Mouse (Mus musculus): Measurements from ENCODE around the gene Pram1. TPM values are rescaled to one million over a fixed set of nuclear protein-coding genes. Genes with fewer than 3 reads are reported as not detected.
"Not testable (repeated sequence)": the region's sequence is repeated elsewhere in the genome, so short reads cannot be mapped to it uniquely, and the experiment has no call there.

The Pram1 gene
- total RNA-seq (2021), result under 1 TPM; 0.26 to 0.34 TPM
- long read RNA-seq, experiment 1, partial matches to known transcripts, result 0 of 2 reads
- long read RNA-seq, experiment 1, other reads (novel, unspliced or antisense), result 2 of 2 reads
- long read RNA-seq, experiment 2, result 0 reads

DNA sequence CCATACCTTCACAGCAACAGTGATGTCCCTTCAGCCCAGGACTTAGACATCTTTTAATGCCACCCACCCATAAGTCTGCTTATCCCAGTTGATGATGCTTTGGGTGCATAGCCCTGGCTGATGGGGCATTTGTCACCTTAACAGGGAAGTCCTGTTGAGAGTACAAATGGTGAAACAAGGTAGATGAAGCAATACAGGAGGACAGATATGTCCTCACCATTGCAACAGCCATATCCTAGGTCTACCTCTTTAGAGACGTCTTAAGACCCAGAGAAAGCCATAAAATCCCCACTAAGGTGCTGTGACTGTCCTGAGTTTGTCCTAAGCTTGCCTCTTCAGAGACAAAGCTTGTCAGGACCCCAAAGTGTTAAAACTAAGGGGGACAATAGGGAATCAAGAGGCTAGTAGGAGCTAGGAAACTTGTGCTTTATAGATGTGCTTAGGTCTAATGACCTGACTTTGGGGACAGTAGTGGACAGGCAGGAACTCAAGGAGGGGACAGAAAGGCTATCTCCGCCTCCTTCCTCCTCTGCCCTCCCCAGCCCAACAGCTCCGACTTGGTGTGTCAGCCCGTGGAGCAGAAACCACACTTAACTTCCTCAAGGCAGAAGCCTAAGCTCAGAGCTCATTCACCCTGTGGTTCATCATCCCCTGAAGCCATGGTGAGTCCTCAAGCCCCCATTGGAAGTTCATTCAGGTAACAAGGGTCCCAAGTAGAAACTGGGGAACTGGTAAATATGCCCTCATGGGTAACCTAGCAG is at the start of gene Pram1:
Gene Pram1, plus strand, starts transcription at position 541 of the 761 bp plus-strand sequence.
- DNase-seq (ENCODE audit: extremely low spot score in 1 of 2, low spot score in 2 of 2), result no peak
- intact Hi-C loops (cut with DNase I), result no loop called here
- TF ChIP-seq CTCF (IDR thresholded peaks at IDR 0.05), result no peak
- H3K4me3 ChIP-seq, result no peak within 1 kb of the TSS
- no peak within 1 kb of the TSS; the same call in 1 of the 2 replicates for H3K27ac ChIP-seq

DNA sequence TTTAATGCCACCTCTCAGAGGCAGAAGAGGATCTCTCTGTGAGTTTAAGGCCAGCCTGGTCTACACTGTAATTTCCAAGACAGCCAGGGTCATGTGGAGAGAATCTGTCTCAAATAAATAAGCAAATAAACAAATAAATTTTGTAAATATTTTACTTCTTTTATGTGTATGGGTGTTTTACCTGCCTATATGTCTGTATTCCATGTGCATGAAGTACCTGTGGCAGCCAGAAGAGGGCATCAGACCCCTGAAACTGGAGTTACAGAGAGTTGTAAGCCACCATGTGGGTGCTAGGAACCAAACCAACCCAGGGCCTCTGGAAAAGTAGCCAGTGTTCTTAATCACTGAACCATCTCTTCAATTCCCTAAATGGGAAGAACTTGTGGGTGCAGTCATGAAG is 40.6 kb upstream of the Pram1 start:
- no peak for DNase-seq (ENCODE audit: extremely low spot score in 1 of 2, low spot score in 2 of 2)
- Histone ChIP-seq H3K4me3 (no peak overlapping the region), H3K27ac (no peak overlapping the region)
- intact Hi-C loops (cut with DNase I), result no loop called here
- no peak; the same call in 1 of the 2 replicates for TF ChIP-seq CTCF (IDR thresholded peaks at IDR 0.05)

DNA sequence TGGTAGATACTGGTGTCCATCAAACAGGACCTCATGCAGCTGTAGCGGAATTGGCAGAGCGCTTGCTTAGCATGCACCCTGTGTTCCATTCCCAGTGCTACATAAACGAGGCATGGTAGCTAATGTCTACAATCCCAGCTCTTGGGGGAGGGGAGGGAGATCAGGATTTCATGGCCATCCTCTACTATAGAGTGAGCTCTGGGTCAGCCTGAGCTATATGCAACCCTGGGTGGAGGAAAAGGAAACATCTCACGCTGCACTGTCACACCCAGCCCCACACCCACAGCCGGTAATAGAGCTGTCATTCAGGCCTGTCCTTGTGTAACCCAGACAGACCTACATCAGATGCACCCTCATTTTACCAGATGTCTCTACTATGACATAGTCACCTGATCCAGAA is 39.4 kb upstream of the Pram1 start:
- no peak for TF ChIP-seq CTCF (IDR thresholded peaks at IDR 0.05)
- no peak for DNase-seq (ENCODE audit: extremely low spot score in 1 of 2, low spot score in 2 of 2)
- intact Hi-C loops (cut with DNase I), result no loop called here
- no peak overlapping the region for H3K4me3 ChIP-seq
- H3K27ac ChIP-seq, result no peak overlapping the region

DNA sequence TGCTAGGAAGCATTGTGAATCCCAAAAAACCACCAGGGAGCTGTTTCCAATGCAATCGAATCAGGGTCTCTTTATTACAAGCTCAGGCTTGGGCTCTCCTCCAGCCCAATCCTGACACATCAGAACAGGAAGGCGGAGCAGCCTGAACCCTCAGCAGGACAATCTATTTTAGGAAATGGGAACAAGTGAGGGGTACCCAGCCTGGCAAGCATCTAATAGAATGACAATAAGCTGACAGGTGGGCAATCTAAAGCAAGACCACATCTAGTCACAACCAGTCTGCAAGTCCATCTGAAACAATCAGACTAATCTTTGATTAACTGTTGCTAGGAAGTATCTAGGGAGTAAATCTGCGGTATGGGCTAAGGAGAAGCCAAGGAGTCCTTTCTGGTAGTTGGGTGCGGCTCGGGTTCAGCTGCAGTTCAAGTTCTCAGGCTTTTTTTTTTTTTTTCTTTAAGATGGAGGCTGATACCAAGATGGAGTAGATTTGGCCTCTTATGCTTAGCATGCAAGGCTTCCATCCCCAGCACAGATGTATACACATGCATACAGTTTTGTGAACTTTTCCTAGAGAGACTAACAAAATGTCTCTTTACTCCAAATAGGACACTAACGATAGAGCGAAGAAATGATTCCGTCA is 37.9 kb upstream of the Pram1 start:
- no peak for DNase-seq (ENCODE audit: extremely low spot score in 1 of 2, low spot score in 2 of 2)
- TF ChIP-seq CTCF (IDR thresholded peaks at IDR 0.05), result no peak

DNA sequence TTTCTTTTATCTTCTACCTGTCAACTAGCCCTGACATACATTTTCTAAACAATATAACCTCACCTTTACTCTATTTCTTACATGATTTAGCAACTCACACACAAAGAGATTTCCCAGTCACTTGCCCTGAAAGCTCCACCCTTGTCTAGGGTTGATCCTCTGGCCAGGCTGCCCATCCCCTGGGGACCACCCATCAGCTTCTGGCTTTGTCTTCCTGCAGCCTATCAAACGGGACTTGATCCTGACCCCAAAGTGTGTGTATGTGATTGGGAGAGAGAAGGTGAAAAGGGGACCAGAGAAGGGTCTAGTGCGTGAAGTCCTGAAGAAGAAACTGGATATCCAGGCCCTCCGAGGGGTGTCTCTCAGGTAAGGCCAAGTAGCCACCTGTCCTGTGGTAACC is 37.0 kb upstream of the Pram1 start:
- TF ChIP-seq CTCF (IDR thresholded peaks at IDR 0.05), result no peak
- intact Hi-C loops (cut with DNase I), result no loop called here
- DNase-seq (ENCODE audit: extremely low spot score in 1 of 2, low spot score in 2 of 2), result no peak
- Histone ChIP-seq H3K4me3 (no peak overlapping the region), H3K27ac (no peak overlapping the region)

More for the DNA sequence above, 37.9 kb upstream of the Pram1 start:
- H3K4me3 ChIP-seq, result no peak overlapping the region
- intact Hi-C loops (cut with DNase I), result no loop called here
- H3K27ac ChIP-seq, result no peak overlapping the region

DNA sequence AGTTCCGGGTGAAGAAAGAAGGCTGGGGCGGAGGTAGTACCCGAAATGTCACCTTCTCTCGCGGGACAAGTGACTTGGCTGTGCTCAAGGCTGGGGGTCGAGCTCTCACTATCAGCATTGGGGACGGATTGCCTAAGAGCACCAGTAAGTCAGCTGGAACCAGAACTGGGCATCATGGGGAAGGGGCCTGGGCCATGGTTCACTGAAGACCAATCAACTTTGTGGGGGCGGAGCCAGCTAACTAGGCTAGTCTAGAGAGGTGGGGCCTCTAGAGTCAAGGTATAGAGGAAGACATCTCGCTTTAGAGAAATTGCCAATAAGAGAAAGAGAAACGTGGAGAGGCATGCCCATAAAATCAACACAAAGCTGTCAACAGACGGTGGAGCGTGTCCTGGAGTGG is 35.9 kb upstream of the Pram1 start:
- no peak for DNase-seq (ENCODE audit: extremely low spot score in 1 of 2, low spot score in 2 of 2)
- Histone ChIP-seq H3K27ac (no peak overlapping the region), H3K4me3 (no peak overlapping the region)
- intact Hi-C loops (cut with DNase I), result no loop called here
- TF ChIP-seq CTCF (IDR thresholded peaks at IDR 0.05), result no peak

DNA sequence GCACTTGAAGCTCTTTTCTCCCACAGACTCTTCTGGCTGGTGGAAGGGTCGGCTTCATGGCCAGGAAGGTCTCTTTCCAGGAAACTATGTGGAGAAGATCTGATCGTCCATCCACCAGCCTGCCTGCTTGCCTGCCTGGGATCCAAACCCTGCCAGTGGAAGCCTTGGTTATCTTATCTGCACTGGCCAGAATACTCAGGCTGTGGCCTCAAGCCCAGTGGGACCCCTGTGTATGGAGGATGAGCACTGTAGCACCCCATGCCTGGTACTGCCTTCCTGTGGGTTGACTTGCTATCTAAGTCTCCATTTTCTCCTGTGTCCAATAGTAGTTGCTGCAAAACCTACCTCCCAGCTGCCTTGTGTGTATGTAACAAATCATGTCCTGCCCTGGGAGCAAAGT is 30.6 kb upstream of the Pram1 start:
- no peak for TF ChIP-seq CTCF (IDR thresholded peaks at IDR 0.05)
- DNase-seq (ENCODE audit: extremely low spot score in 1 of 2, low spot score in 2 of 2), result no peak
- intact Hi-C loops (cut with DNase I), result no loop called here
- Histone ChIP-seq H3K4me3 (no peak overlapping the region), H3K27ac (no peak overlapping the region)

DNA sequence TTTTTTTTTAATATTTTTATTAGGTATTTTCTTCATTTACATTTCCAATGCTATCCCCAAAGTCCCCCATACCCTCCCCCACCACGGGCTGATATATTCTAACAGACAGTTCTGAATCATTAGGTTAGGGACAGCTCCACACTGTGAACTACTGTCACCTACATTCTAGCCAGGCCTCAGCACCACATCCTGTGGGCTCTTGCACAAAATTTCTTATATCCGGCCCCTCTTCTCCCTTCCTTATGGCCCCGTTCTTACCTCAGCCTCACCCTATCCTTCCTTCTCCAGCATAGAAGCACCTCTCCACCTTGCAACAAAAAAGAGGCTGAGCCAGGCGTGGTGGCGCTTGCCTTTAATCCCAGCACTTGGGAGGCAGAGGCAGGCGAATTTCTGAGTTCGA is 27.3 kb upstream of the Pram1 start:
- no peak overlapping the region for H3K27ac ChIP-seq
- intact Hi-C loops (cut with DNase I), result no loop called here
- no peak overlapping the region for H3K4me3 ChIP-seq
- DNase-seq (ENCODE audit: extremely low spot score in 1 of 2, low spot score in 2 of 2), result no peak
- TF ChIP-seq CTCF (IDR thresholded peaks at IDR 0.05), result no peak

DNA sequence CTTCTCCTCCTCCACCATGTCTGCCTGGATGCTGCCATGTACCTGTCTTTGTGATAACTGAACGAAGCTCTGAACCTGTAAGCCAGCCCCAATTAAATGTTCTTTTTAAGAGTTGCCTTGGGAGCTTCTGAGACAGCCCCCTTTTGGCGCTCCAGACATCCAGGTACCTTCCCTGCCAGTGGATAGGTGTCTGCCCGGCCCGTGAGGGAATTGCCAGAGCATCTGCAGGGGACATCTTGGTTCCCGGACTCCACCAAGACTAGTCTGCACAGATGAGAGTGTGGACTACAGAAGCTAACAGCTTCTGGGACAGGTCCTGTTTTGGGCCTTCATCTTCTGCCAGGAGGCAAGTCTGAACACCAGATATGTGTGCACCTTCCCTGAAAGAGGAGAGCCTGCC is 24.1 kb upstream of the Pram1 start:
- H3K4me3 ChIP-seq; intact Hi-C loops (cut with DNase I); H3K27ac ChIP-seq; DNase-seq (ENCODE audit: extremely low spot score in 1 of 2, low spot score in 2 of 2): not testable (repeated sequence)

DNA sequence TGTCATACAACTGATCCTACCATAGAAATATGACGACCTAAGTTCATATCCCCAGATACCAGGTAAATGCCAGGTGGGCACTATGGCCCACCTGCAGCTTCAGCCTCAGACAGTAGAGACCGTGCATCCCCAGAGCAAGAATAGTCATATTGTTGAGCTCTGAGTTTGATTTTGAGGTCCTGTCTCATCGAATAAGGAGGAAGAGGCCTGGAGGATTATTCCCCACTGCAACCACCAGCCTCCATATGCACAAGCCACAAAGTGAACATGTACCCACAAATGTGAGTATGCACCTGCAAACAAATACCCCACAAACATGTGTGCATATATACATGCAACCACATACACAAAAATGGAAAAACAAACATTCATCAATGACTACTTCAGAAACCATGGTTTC is 10.6 kb upstream of the Pram1 start:
- intact Hi-C loops (cut with DNase I), result loop anchor here (5.0 kb wide), 1 partner anchor 185 kb away; no protein-coding TSS in a partner anchor
- DNase-seq (ENCODE audit: extremely low spot score in 1 of 2, low spot score in 2 of 2), result no peak
- TF ChIP-seq CTCF (IDR thresholded peaks at IDR 0.05), result no peak
- no peak overlapping the region for H3K27ac ChIP-seq
- no peak overlapping the region for H3K4me3 ChIP-seq

DNA sequence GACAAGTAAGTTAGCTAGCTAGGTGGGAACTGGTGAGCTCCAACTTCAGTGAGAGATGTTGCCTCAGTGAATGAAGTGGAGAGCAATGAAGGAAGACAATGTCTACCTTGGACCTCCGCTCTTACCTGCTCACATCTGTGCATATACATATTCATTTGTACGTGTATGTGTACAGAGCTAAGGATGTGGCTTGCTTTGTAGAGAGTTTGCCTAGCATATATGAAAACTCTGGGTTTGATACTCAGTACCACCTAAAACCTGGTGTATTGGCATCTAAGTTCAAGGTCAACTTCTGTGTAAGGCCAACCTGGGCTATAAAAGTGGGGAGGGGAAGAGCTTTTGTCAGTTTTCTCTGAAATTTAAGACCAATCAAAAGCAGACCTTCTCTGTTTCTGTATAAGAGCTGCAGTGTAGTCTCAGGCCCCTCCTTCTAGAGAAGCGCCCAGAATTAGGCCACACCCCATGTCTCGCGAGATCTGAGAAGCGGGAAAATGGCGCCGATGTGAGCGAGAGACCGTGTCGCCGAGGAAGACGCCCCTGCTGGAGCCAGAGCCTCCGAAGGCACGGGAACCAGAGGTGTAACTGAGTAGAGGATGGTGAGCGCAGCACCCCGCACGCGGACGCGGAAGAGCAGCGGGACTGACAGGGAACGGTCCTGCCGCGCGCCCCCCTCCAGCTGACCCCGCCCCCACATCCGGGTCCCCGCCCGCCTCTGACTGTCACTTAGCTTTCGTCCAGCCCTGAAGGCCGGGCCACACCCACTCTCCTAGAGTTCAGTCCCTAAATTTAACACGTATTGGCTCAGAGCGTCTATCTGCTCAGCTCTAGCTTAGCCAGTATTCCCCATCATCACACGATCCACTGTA is 9.0 kb upstream of the Pram1 start, which contains the start of gene Zfp414:
Gene Zfp414, plus strand, starts transcription at position 470 of the 866 bp plus-strand sequence.
- intact Hi-C loops (cut with DNase I), result loop anchor here (5.0 kb wide), 1 partner anchor 187 kb away; no protein-coding TSS in a partner anchor

More for the DNA sequence above, 9.0 kb upstream of the Pram1 start, which contains the start of gene Zfp414:
- peak within 1 kb of the TSS; percentile 99 for H3K27ac ChIP-seq
- DNase-seq (ENCODE audit: extremely low spot score in 1 of 2, low spot score in 2 of 2), result peak; percentile 87 to 89
- peak within 1 kb of the TSS; percentile 86 for H3K4me3 ChIP-seq
- TF ChIP-seq CTCF (IDR thresholded peaks at IDR 0.05), result no peak
